Comparison of ENCODE assay signal across 9 mouse cellular contexts in the genomic region with DNA sequence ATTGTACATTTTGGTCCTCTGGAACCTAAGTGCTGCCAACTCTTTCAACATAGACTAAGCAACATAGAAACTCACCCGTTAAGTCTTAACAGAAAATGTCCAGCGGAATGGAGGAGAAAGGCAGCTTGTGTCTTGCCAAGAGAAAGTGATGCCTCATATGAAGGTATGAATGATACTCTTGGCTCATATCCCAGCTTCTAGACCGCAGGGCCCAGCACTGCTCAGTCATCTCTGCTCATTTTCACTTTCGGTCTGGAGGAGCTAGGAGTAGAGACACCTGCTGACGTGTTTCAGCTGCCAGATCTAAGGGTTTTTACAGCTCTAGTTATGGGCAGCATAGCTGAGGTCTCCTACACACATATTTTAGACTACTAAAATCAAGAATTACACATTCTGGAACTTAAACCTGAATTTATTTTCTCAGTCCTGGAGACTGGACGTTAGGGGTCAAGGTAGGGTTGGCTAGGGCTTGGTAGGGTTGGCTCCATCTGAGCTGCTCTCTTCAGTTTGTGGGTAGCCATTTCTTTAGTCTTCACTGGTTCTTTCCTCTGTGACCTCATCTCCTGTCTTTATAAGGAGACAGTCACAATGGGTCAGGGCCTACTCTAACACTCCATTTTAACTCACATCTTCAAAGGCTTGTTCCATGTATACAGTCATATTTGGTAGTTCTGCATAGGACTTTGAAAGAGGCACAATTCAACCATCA.
DNase-seq lines count a peak whose midpoint lies in the region; ATAC-seq and TF ChIP-seq lines count a peak whose summit lies in the region.
"Had no signal": no experiment of that assay in that cellular context is flagged by ENCODE, and none has a peak within 500 bp of the region (broad histone marks: within the 10 kb centered on the region; RNA-seq: fewer than 3 reads in every experiment).

No protein-coding gene starts in this region.

- H3K4me2 ChIP-seq in stomach, embryonic 14.5 days (replicated peaks; ENCODE audit: low read depth, low read length): no peak overlapping the region
- no peak overlapping the region for H3K4me2 ChIP-seq in forebrain, embryonic 14.5 days (ENCODE audit: low read length)
- H3K4me2 ChIP-seq: hindbrain, embryonic 15.5 days had no signal

- no peak for TF ChIP-seq CTCF in layer of hippocampus, adult 2 months (conservative IDR thresholded peaks at IDR 0.05)

- peaks cover 9% of the 10 kb centered on the region; the same call in 1 of the 2 replicates for H3K4me1 ChIP-seq in stomach, embryonic 14.5 days (ENCODE audit: control insufficient read depth, insufficient read depth, low read length)
- no peaks in the 10 kb centered on the region for H3K4me1 ChIP-seq in forebrain, embryonic 14.5 days (ENCODE audit: control insufficient read depth, insufficient read depth, low read length)
- H3K4me1 ChIP-seq: hindbrain, embryonic 15.5 days had no signal

- 0 out of 2 replicates have a peak overlapping the region, but pooled peaks have one; percentile 18 for H3K27ac ChIP-seq in layer of hippocampus, adult 2 months
- no peak overlapping the region; the same call in 1 of the 2 replicates for H3K27ac ChIP-seq in stomach, embryonic 14.5 days (ENCODE audit: low read length)
- no peak overlapping the region for H3K27ac ChIP-seq in forebrain, embryonic 14.5 days (ENCODE audit: low read depth, low read length)
- H3K27ac ChIP-seq: hindbrain, embryonic 15.5 days had no signal

- H3K36me3 ChIP-seq in stomach, embryonic 14.5 days (ENCODE audit: control insufficient read depth, insufficient read depth, low read length): no peaks in the 10 kb centered on the region
- H3K36me3 ChIP-seq in forebrain, embryonic 14.5 days (ENCODE audit: control insufficient read depth, insufficient read depth, low read length): no peaks in the 10 kb centered on the region
- H3K36me3 ChIP-seq: hindbrain, embryonic 15.5 days had no signal

- H3K9ac ChIP-seq in stomach, embryonic 14.5 days (replicated peaks; ENCODE audit: low read depth, low read length): no peak overlapping the region
- no peak overlapping the region for H3K9ac ChIP-seq in forebrain, embryonic 14.5 days (ENCODE audit: low read length)
- H3K9ac ChIP-seq: hindbrain, embryonic 15.5 days had no signal

- ATAC-seq in stomach, embryonic 14.5 days (ENCODE audit: insufficient number of reproducible peaks, insufficient read depth, low FRiP score, low read depth): peak; percentile 76
- no peak for ATAC-seq in forebrain, embryonic 14.5 days

- 45% methylated on average over 6 of the region's 6 CpGs for WGBS in stomach, embryonic 14.5 days
- 67% methylated on average over 6 of the region's 6 CpGs for WGBS in forebrain, embryonic 14.5 days

- no peak overlapping the region for H3K4me3 ChIP-seq in layer of hippocampus, adult 2 months
- no peak overlapping the region for H3K4me3 ChIP-seq in stomach, embryonic 14.5 days (ENCODE audit: low read depth, low read length)
- H3K4me3 ChIP-seq in forebrain, embryonic 14.5 days (ENCODE audit: low read depth, low read length): no peak overlapping the region
- H3K4me3 ChIP-seq: hindbrain, embryonic 15.5 days had no signal

- H3K9me3 ChIP-seq in stomach, embryonic 14.5 days (ENCODE audit: control insufficient read depth, low read depth, low read length): no peaks in the 10 kb centered on the region
- H3K9me3 ChIP-seq in forebrain, embryonic 14.5 days (replicated peaks; ENCODE audit: control insufficient read depth, low read length): no peaks in the 10 kb centered on the region
- H3K9me3 ChIP-seq: hindbrain, embryonic 15.5 days had no signal

- DNase-seq in layer of hippocampus, adult 2 months (ENCODE audit: low spot score in 2 of 2): no peak
- DNase-seq in layer of hippocampus, adult 8-10 months (ENCODE audit: low spot score in 2 of 2): no peak
- peak; percentile 94 for DNase-seq in NIH3T3 (ENCODE audit: low read depth)
- DNase-seq in gonadal fat pad, adult 2 months (ENCODE audit: low read depth): peak; percentile 17
- no peak for DNase-seq in forebrain, embryonic 14.5 days (ENCODE audit: low spot score)
- DNase-seq in kidney, adult 18-20 months: no peak
- no peak for DNase-seq in gastrocnemius, adult 8-10 months (ENCODE audit: low spot score in 2 of 2)

- no peaks in the 10 kb centered on the region for H3K27me3 ChIP-seq in stomach, embryonic 14.5 days (ENCODE audit: control insufficient read depth, insufficient read depth, low read length)
- no peaks in the 10 kb centered on the region for H3K27me3 ChIP-seq in forebrain, embryonic 14.5 days (replicated peaks; ENCODE audit: control insufficient read depth, insufficient read depth, low read length)
- H3K27me3 ChIP-seq: hindbrain, embryonic 15.5 days had no signal

Comparison
In these comparisons a context has a peak if more than half of its experiments do, and no peak if none do; other contexts are left out.
1. DNase-seq: peak in NIH3T3 (single experiment) and gonadal fat pad, adult 2 months (single experiment); none in layer of hippocampus, adult 2 months (0 of 2), layer of hippocampus, adult 8-10 months (0 of 2), forebrain, embryonic 14.5 days (single experiment), kidney, adult 18-20 months (single experiment) and gastrocnemius, adult 8-10 months (0 of 2).